Mouse (Mus musculus) mesoderm, embryonic 11.5 days (tissue): ENCODE results near the gene Pgls.

Source experiments
- DNase-seq: peaks from one replicate; pipeline ENCODE4 v3.0.0-alpha.2; 2012; ENCODE audit warnings: low read depth, low spot score

Pgls gene

DNA sequence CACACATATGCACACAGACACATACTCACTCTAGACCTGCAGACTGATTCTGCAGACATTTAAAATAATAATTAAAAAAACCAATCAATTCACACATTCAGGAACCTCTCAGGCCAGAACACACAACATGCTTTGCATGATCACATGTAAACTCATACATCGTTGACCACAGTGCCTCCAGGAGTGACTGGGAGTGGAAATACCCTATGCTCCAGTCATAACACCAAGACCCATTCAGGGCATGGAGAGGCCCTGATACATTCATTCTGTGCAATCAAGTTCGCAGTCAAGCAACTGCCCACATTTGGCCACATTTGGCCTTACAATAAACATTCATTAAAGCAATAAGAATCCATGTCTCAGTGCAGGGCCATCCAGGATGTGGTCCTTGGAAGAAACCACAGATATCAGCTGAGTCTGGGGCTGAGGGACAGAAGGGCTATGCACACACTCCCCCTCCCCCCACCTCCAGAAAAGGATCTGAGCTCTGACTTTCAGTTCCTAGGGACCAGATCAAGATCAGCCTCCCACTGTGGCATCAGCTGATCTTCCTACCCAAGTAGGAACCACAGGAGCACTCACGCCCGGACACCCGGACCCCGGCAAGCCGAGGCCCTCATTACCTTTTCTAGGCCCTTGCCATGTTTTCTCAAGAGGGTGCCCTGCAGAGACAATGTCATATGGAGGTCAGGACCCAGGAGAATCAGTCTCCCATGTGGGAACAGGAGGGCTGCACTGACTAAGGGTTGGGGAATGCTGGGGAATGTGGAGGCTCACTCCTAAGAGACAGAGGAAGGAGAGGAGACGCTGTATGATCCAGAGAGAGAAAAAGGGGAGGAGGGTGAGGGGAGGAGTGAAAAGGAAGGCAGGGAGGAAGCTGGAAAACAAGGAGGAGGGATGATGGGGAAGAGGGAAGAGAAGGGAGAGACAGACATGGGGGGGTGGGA is 45.4 kb downstream of the Pgls start:
- no peak for DNase-seq

DNA sequence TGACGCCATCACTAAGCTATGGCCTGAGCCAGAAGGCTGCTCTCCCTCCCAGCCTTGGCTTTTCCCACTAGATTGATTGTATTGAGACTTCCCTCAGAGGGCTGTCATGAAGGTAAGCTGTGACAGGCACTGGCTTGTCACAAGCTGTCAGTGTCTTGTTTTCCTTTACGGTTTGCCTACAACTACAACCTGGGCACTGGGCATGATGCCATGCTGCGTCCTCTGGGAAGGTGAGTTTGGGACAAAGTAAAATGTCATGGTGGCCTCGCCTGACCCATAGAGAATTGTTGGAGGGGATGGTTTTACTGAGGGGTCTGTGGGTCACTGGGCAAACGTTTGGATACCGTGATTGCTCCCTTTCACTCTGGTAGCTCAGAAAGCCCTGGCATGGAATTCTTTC is 46.3 kb downstream of the Pgls start:
- no peak for DNase-seq

DNA sequence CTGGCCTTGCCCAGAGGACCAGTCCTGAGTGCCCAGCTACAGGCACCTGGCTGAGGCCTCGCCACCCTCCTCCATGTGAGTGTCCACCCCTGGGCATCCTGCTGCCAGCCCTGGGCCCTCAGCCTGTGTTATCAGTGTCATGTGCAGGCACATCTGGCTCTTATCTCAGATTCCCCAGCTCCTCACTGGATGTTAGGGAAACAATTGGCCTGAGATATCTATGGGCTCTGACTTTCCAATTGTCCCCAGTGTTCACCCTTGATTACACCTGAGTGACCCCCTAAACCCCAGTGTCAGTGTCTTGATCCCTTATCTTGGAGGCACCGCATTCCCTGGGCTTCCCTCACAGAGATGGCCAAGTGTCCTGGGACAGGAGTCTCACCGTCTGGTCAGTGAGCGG is 47.3 kb downstream of the Pgls start:
- DNase-seq, result no peak

DNA sequence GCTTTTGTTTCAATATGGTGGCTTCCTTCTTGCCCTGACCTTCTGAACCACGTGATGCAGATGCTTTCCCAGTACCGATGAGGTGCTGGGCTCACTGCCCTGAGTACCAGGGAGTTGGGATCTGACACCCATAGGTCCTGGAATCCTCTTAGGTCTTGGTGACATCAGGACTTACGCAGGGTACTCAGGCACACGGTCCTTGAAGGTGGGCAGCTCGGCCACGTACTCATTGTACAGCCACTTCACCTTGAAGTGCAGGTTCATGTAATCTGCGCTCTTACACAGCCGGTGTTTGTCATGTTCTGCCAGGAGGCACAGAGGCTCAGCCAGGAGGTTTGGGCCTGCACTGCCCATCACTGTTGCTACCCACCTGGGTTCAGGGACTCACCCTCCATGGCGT is 53.5 kb downstream of the Pgls start:
- no peak for DNase-seq
